Mouse (Mus musculus) 416B (cell line): ENCODE data around the gene Olfr1.

ENCODE experiments used
- DNase-seq: peaks from one replicate; pipeline ENCODE4 v3.0.0; 2011; ENCODE audit warnings: low read depth

Gene Olfr1

DNA sequence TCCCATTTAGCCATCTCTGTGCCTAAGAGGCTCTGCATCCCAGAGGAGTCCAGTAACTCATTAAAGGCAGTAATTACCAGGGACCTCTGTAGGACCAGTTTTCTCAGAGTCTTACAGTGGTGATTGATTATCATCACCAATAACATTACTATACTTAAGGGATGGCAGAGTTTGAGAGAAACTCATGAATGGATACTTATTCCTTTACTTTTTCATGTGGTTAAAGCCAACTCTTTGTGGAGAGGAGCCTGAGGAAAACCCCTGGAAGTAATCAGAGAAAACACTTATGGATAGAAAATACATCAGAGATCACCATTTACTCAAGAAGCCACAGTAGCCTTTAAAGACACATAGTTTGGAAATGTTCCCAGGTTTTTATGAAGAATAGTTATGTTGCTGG is at the start of gene Olfr1:
Gene Olfr1 (minus strand): TSS at position 101 of the 400 bp plus-strand sequence.
- no peak for DNase-seq

DNA sequence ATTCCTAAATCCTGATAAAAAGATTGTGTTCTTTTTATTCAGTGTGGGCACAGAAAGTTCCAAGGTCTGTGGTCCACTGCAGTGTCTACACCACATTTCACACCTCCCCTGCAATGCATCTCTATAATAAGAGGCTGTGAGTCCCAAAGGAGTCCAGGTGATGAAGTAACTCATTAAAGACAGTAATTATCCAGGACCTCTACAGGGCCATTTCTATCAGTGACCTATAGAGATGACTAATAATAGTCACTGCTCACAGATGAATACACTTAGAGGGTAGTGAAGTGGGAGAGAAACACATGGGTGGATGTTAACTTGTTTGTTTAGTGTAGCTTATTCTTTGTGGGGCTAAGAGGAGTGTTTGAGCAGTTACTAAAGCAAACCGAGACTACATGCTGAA is 29.0 kb upstream of the Olfr1 start, which contains the start of gene Olfr378:
Gene Olfr378 (minus strand): TSS at position 101 of the 400 bp plus-strand sequence.
- no peak for DNase-seq

DNA sequence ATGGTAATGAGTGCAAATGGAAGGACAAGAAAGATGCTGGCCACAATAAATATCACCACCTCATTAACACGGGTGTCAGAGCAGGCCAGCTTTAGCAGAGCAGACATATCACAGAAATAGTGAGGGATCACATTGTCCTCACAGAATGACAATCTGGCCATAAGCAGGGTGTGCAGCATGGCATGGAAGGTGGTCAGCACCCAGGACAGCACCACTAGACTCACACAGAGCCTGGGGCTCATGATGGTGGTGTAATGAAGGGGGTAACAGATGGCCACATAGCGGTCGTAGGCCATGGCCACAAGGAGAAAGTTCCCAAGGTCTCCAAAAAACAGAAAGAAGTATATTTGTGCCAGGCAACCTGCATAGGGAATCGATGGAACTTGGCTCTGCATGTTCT is 4.0 kb downstream of the Olfr1 start:
- peak; percentile 4 for DNase-seq

- DNase-seq = no peak
Measured at GRCm38 (mm10) chr11:73370946-73371345, 28.5 kb downstream of the Olfr1 start, which contains the start of gene Olfr376. TSS of gene Olfr376 (plus strand) at chr11:73371246.

GRCm38 (mm10) chr11:73350483-73350882 is 48.9 kb downstream of the Olfr1 start, which contains the start of gene Olfr20:
TSS of gene Olfr20 (plus strand) at chr11:73350783.
- DNase-seq = no peak
